Mouse (Mus musculus): ENCODE data around the gene Gm28043. TPM values are rescaled to one million over a fixed set of nuclear protein-coding genes. Genes with fewer than 3 reads are reported as not detected.

The Gm28043 gene
- polyA plus RNA-seq (2012; rRNA removed): 0.71 and 0.86 TPM in 2 replicates

DNA sequence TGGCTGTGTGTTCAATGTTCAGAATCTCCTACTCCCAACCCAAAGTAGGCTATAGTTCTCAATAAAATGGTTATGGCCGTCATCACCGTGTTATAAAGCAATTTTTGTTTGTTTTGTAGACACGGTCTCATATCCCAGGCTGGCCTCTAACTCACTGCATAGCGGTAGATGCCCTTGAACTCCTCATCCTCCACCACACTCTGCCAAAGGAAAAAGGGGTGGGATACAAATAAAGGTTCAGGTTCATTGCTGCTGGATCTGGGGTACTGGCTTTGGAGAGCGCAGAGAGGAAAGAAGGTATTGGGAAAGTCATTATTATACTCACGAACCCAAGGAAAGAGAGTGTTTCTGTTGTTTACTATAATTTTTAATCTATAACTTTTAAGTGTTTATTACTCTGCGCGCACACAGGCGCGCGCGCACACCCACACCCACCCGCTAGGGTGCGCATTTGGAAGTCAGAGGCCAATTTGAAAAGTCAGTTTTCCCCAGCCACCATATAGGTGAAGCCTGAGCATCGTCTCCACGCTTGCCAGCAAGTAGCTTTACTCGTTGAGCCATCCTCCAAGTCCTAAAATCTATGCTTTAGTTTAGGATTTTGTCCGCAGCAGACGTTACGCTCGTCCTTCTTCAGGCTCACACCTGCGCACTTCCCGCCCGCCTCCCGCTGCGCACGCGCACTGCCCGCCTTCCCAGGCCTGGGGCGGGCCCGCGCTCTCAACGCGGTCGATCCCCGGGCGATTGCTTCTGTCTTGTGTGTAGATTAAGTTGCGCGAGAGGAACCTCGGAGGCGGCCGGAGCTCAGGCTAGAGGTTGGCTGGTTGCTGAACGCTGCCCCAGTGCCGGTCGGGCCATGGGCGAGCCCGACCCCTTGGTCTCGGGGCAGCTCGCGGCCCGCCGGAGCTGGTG, at the start of gene Gm28043, which contains the start of gene Rnf8:
TSS of gene Gm28043 (plus strand) at position 762 of the 909 bp plus-strand sequence.
TSS of gene Rnf8 (plus strand) at position 676 of the 909 bp plus-strand sequence.

GRCm38 (mm10) chr17:29660076-29660761, 45.5 kb downstream of the Gm28043 start, which contains the start of gene Cmtr1:
Gene Cmtr1, plus strand, starts transcription at chr17:29660595.

GRCm38 (mm10) chr17:29716732-29717445, 102.2 kb downstream of the Gm28043 start, which contains the start of gene Ccdc167:
Gene Ccdc167, minus strand, starts transcription at chr17:29717044.

Other genes starting within 250 kb of the Gm28043 start
- 39.0 and 58.6 TPM in 2 replicates for gene Pim1, start 124.1 kb upstream of the Gm28043 start, polyA plus RNA-seq (2012; rRNA removed)
- not detected in 2 replicates for gene Gm17657, start 65.2 kb upstream of the Gm28043 start, polyA plus RNA-seq (2012; rRNA removed)
- gene Tbc1d22b, start 65.1 kb upstream of the Gm28043 start, polyA plus RNA-seq (2012; rRNA removed): 17.4 and 22.3 TPM in 2 replicates
- gene Tmem217, start 62.5 kb upstream of the Gm28043 start, polyA plus RNA-seq (2012; rRNA removed): 0.29 TPM in 1 of 2 replicates, not detected in the other
- 34.4 and 40.8 TPM in 2 replicates for gene Rnf8, start 86 bp upstream of the Gm28043 start, polyA plus RNA-seq (2012; rRNA removed)
- gene Cmtr1, start 45.7 kb downstream of the Gm28043 start, polyA plus RNA-seq (2012; rRNA removed): 28.5 and 30.6 TPM in 2 replicates
- gene Ccdc167, start 102.2 kb downstream of the Gm28043 start, polyA plus RNA-seq (2012; rRNA removed): 7.1 and 8.3 TPM in 2 replicates